Mouse (Mus musculus) ES-E14 (cell line): ENCODE measurements around the gene Ctu2.

Experiments
- CHD2 ChIP-seq: IDR thresholded peaks from 2 replicates; pipeline ENCODE4 v1.6.1; 2014; ENCODE audit warnings: mild to moderate bottlenecking, low read depth, low read length, inconsistent platforms
- ZC3H11A ChIP-seq: IDR thresholded peaks from 2 replicates; pipeline ENCODE4 v1.6.1; 2012; ENCODE audit warnings: low read depth, mild to moderate bottlenecking, inconsistent platforms, low read length, borderline replicate concordance

- TF ChIP-seq ZC3H11A = no peak
- no peak for TF ChIP-seq CHD2
These were observed 45.8 kb upstream of the Ctu2 start for GRCm38 (mm10) chr8:122430058-122430636.
